Mouse (Mus musculus) right cerebral cortex, adult 2 months (tissue): Measurements from ENCODE around the gene Nr1d1.

Experiments used
- DNase-seq, 2 experiments: peaks; one replicate each; pipeline ENCODE4 v3.0.0; 2021 to 2022; ENCODE audit warnings: low spot score in 2 of 2

The Nr1d1 gene

DNA sequence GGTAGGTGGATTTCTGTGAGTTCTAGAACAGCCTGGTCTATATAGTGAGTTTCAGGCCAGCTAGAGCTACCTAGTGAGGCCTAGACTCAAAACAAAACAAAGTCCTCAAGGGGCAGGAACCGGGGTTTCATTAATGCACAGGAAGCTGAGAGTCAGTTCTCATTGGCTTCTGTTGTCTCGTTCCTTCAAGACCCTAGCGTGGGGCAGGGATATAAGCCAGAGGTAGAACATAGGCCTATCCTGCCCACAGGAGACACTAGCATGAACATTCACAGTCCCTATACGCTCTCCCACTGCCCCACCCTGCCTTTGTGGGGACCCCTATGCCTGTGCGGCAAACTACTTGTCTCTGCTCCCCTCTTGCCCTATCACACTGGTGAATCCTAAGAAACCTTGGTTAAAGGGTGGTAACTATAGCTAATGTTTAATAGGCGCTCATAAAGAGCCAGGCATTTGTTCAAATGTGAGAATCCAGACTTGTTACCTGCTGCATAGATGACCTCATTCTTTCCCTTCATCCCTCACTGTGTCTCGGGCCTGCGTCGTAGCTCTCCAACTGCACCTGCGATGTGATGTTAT is 22.5 kb downstream of the Nr1d1 start:
- DNase-seq = no peak

DNA sequence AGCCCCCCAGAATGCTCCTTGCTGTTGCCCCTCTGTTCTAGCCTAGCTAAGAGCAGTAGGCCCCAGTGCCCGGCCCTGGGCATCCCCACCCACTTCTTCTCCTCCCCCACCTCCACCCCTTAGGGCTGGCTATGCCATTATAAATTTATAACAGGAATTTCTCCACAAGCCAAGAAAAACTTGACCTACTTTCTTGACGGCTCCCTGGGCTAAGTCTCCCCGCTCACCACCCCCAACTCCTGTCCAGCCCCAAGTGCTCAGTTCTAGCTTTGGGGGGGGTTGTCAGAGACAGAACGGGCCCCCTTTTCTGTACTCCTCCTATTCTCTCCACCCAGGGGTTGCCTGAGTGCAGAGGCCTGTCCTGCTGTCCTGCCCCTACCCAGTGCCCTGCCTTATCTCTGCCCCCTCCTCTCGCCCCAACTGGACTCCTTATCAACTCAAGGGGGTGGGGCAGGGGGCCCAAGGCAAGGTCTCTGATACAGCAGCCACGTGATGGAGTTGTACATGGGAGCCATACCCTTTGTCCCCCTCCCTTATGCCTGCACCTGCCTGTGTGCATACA is 23.8 kb downstream of the Nr1d1 start:
- DNase-seq = no peak

DNA sequence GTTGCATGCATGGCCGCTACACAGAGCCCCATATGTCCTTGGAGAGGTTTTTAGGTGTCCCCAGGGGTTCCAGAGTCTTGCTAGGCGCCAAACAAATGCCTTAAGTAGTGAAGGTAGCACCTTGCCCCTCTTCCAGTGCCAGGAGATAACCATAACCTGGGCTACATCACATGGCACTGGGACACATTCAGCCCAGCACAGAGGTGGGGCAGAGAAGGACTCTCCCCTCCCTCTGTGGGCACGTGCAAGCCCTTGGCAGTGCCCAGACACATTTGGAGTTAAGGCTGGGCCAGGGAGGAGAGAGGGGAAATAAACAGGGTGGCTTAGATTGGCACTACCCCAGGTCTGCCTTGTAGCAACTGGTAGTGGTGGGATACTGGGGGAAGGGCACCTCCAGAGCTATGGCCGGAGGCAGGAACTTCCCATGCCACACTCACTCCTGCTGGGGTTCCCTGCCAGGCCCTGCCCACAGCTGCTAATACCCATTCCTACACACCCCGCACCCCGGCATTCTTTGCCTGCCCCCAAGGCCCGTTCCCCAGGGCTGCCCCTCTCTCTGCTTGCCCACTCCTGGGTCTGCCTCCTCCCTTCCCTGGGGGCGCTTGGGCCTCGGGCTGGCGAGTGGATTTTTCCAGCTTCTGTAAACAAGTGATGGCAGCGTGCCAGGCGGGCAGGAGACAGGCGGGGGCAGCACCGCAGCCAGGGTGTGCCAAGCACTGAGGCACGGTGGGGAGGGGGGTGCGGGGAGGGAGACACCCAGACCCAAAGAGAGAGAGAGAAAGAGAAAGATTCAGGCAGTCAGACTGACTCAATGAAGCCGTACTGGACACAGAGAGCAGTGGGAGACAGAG is 24.6 kb downstream of the Nr1d1 start:
- DNase-seq = peak; percentile 78 to 82

- peak; percentile 35 to 47 for DNase-seq
Measured at GRCm38 (mm10) chr11:98749716-98750115, 25.4 kb downstream of the Nr1d1 start.

DNA sequence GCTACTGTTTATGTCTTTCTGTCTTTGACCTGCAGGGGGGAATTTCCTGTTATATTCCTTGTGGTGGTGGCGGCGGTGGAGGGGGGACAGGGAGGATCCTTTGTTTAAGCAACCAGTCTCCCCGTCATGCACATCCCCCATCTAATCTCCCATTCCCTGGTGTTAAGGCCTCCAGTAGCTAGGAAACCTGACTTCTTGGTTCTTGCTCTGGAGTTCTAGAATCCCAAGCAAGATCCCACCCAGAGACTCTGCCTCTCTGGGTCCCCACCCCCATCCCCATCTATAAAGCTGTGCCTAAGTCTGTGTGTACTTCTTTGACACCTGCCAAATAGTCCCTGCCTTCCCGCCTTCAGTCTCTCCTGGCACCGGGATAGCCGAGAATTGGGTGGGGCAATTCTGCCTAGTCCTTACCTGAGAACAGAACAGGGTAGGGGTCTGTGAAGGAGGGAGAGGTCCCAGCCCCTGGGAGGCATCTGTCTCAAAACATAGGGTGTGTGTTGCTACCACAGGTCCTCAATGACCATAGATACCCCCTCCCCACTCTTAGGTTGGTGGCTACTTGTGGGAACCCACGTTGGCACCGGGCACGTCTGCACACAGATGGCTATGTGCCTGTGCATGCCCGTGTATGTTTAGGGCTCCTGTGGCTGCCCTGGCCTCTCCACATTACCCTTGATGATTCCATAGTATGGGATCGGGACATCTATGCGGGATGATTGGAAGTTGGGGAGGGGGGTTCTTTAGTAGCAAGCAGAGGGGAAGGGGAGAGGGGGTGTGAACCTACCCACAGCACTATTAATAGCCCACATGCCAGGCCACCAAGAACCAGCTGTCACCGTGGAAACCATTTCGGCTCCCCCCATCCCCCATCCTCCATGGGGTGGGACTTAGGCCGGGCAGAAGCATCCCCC is 26.4 kb downstream of the Nr1d1 start:
- peak in 1 of 2 experiments; percentile 37 for DNase-seq

GRCm38 (mm10) chr11:98747804-98748505 is 27.2 kb downstream of the Nr1d1 start:
- no peak for DNase-seq

- DNase-seq = peak; percentile 95
Measured at GRCm38 (mm10) chr11:98746855-98747693, 28.1 kb downstream of the Nr1d1 start.

DNA sequence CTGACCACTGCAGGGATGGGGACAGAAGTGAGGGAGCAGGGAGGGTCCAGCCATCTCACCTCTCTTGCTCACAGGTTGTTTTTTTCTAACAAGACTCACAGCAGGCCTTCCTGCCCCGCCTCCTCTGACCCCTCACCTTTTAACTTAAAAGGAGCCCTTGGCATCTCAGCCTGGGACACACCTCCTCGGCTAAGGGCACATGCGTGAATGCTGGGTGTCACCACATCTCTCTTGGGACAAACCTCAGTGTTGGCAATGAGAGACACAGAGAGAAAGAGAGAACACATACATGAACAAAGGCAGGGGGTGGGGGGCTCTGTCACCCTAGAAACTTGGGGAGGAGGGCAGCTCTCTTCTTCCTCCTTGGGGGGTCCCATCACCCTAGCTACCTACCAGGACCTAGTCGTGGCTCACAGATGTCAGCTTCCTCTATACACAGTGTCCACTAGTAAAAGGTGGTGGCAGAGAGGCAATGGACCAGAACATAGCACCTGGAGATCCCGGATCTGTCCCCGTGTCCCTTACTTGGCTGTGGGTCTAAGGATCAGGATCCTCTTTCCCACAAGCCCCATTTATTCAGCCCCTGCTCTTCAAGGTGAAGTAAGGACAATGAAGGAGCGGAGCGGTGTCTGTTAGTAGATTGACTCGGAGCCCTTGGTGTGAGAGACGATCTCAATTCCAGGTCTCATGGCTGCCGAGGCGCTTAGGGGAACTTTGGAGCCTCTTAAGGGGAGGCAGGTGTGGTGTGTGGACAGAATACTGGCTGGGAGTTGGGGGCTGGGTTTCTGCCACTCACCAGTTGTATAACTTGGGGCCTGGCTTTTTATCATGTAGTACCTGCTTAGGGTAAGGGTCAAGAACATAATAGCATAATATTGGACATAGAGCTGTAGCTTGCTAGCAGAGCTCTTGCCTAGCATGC is 28.9 kb downstream of the Nr1d1 start:
- DNase-seq = no peak

- DNase-seq = no peak
Measured at GRCm38 (mm10) chr11:98744456-98745019, 30.6 kb downstream of the Nr1d1 start.

GRCm38 (mm10) chr11:98743655-98744345 is 31.3 kb downstream of the Nr1d1 start:
- peak in 1 of 2 experiments; percentile 29 for DNase-seq

DNA sequence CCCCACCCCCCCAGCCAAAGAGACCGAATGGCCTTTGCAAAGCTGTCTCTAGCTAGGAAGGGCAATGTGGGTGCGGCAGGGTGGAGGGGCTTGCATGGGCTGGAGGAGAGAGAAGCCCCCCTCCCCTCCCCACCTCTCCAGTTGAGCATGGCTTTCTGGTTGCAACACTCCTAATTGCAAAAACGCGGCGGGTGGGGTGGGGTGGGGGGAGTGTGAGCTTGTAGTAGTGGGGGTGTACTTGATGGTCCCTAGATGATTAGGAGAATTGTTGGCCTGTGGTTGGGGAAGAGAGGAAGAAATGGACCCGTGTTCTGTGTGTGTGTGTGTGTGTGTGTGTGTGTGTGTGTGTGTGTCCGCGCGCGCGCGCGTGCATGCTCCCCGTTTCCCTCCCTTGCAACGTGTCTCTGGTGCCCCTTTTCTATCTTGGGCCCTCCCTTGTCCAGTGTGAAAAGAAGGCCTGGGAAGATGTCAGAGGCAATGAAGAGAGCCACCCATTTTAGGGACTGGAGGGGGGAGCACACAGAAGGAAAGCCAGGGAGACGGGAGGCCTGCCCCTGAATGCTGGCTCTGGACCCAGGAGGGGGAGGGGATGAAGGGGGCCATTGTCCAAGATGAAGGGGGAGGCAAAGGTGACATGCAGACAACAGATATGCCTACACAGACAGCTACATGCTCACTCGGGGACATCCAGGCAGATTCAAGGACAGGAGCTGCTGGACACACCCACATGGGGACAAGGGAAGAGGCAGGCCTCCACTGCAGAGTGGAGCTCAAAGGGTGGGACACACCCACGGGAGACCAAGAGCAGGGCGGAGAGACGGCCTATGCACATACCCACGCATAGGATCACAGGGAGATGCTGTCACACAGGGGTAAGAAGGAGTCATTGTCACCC is 32.5 kb downstream of the Nr1d1 start:
- DNase-seq = no peak

DNA sequence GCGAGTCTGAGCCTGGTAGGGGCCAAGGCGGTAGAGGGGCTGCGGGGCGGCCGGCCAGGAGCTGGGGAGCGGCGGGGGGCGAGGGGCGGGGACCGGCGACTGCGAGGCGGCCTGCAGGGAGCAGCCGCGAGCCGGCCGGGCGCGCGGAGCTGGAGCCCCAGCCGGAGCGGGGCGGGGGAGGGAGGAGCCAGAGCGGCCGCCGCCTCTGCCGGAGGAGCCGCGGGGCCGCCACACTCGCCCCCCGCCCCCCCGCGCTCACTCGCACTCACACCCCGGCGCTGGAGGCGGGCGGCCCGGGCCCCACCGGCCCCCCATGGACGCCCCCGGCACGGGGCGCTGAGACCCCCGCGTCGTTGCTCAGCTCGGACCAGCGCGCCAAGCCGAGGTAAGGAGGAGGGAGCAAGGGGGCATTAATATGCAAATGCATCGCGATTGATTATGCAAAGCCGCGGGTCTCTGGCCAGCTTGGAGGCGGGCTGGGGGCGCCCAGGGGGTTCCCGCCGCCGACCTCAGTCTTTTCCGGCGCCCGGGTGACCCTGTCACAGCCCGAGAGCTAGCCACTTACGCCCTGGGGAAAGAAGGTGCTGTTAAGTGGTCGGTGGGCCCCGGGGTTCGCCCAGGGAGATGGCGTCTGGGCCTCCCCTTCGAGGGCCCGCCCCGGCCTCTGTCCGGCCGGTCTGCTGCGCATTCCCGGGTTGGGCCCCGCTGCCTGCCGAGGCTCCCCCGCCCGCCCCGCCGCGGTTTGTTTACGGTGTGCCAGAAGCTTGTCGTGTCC is 33.3 kb downstream of the Nr1d1 start:
- DNase-seq = peak in 1 of 2 experiments; percentile 67

DNA sequence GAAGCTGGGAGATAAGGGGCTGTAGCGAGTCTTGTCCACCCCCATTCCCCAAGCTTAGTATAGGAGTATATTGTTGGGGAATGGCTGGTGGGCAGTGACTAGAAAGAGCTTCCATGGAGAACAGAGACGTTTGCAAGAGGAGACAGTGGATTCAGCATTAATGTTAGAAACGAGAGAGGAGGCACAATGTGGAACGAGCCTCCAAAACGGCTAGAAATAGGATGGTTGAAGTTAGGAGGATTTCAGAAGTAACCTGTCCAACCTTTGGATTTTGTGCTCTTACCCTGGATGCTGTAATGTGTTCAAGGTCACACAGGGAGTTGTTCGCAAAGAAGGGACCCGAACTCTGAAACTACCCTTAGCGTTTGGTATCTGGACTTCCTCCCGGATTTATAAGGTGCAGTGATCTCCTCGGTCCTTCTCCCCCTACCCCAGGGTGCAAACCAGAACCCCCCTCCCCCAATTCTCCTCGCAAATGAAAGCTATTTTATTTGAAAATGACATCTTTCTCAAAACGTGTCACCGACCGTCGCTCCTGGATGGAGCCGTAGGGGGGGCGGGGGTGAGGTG is 34.0 kb downstream of the Nr1d1 start:
- peak in 1 of 2 experiments; percentile 43 for DNase-seq

GRCm38 (mm10) chr11:98740393-98741050 is 34.6 kb downstream of the Nr1d1 start, which contains the start of gene Thra:
TSS of gene Thra (plus strand) at chr11:98740638.
- peak; percentile 69 to 76 for DNase-seq

- peak; percentile 44 to 56 for DNase-seq
Measured at GRCm38 (mm10) chr11:98740026-98740392, 35.1 kb downstream of the Nr1d1 start.
